Mouse (Mus musculus) testis, adult 2 months (tissue): ENCODE data around the gene Slc24a4.

Experiments
- CTCF ChIP-seq: fragments of 200-500 bp; IDR thresholded peaks from 2 replicates; pipeline ENCODE4 v1.5.1; 2012; ENCODE audit warnings: low read depth, mild to moderate bottlenecking, inconsistent platforms, low read length, moderate library complexity; ENCODE audit not compliant: control insufficient read depth, insufficient read depth, insufficient replicate concordance
- POLR2A ChIP-seq: fragments of 200-500 bp; IDR thresholded peaks from 2 replicates; pipeline ENCODE4 v1.6.1; 2012; ENCODE audit warnings: low read depth, mild to moderate bottlenecking, inconsistent platforms, low read length, moderate library complexity; ENCODE audit not compliant: control insufficient read depth

- TF ChIP-seq POLR2A: no peak
- no peak for TF ChIP-seq CTCF
Measured at GRCm38 (mm10) chr12:102128791-102129507, 416 bp downstream of the Slc24a4 start.
